Mouse (Mus musculus) gastrocnemius, postnatal 14 days (tissue): Measurements from ENCODE around the gene Rhag. TPM values are rescaled to one million over a fixed set of nuclear protein-coding genes. Genes with fewer than 3 reads are reported as not detected.
A peak's percentile ranks its signal among the peaks of the same experiment; 100 is the strongest.

Source experiments
- DNase-seq: peaks from one replicate; pipeline ENCODE4 v3.0.0; 2021; ENCODE audit warnings: mixed read lengths
- intact Hi-C: fragments of 180-260 bp; cut with DNase I; formaldehyde crosslinking; loops from one replicate; pipeline ENCODE4 v1.15.1; 2025; ENCODE audit warnings: low total_unique reads
- total RNA-seq, 2 experiments: library from RNA; stranded (reverse); gene quantifications; 2 replicates each; pipeline ENCODE4 v1.2.3; 2021

Gene Rhag
- total RNA-seq, 2 experiments from 2014 or later = not detected

DNA sequence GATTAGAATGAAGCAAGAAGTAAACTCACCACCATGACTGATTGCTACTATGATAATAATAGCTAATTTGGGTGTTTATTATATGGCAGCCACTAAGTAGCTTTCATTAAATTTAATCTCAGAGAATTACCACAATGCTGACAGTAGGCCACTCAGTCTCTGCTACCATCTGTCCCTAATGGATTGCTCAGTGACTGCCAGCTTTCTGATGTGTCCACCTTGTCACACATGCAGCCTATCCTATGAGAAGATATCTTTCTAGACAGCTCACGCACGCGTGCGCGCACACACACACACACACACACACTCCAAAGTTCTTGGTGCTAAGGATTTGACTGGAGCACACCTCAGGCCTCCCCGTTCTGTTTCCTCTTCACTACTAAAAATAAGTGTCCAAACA lies 61.7 kb downstream of the Rhag start:
- DNase-seq = no peak
- intact Hi-C loops = no loop called here

DNA sequence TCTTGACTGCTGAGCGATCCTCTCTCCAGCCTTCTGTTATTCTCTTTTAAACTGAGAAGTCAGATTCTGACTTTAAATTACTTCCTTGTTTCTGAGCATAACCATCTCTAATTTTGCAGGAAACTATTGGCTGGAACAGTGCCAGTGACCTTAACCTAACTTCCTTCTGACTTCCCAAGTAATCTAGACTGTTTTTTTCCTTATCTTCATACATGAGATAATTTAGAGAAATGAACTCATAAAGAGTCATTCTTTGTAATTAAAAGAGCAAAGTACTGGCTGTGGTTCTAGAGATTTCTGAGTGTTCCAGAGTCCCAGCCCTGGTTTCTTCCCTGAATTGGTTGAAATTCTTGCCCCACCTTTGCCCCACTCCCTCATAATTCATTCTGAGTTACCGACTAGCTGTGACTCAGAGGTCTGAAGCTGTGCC lies 62.7 kb downstream of the Rhag start:
- DNase-seq = no peak
- intact Hi-C loops = no loop called here

DNA sequence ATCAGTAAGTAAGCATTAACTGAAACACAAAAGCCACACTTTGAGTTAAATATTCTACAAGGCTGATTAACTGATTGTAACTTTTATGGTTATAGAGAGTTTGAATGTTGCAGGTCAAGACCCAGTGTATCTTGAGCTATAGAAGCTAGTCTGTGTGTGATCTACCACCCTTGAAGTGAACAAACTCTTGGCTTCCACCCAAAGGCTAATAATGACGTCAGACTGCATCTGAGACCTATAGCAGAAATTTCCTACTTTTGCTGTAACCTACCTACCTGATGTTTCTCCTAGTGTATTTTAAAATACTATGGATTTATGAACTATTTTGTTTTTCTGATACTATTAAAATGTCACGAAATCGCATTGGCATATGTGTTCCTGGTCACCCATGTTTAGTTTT lies 63.8 kb downstream of the Rhag start:
- intact Hi-C loops = no loop called here
- DNase-seq = no peak

DNA sequence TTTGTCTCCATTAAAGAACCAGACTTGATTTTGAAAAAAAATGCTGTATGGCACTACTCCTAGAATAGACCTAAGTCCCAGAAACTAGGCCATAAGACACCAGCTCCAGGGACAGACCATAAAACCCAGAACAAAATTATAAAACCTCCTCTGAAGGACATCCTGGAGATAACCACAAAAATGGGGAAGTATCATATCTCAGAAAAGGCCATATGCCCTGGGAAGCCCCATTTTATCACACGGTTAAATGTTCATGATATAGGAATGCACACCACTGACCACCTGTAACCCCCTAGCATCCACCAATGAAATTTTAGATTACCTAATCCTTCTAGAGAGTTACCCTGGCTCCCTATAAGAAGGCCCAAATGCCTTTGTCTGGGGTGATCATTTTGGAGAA lies 64.6 kb downstream of the Rhag start:
- no peak for DNase-seq
- intact Hi-C loops = no loop called here

DNA sequence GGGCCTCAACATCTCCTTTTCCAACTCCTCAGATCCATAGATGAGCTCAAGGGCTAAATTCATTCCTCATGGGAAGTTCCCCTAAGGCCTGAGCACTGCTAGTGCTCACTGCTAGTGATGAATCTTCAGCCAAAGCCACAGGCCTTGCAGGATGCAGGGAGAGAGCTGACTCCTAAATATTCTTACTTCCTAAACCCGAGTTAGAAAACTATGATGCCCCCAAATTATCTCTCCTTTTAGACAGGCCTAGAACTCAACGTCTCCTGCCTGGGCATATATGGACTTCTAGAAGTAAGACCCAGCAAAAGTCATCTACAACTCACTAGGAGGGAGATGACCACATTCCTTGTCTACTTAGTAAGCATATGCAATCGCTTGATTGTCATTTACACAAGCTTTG lies 66.8 kb downstream of the Rhag start:
- intact Hi-C loops = no loop called here
- DNase-seq = no peak

DNA sequence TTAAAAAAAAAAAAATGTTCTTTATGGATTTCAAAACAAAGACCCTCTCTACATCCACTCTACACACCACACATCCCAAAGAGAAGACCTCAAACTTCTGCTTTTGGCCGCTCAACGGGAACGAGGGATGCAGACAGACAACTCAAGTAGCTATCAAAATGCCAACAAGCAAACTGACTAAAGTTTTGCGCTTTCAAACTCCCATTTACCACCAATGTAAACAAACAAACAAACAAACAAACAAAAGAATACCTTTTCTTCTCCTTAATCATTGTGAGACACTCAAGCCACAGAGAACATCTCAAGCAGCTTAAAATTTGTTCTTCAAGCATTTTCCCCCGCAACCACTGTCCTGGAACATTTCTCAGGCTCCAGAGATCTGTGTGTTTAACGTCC lies 68.6 kb downstream of the Rhag start:
- intact Hi-C loops = no loop called here
- DNase-seq = no peak

DNA sequence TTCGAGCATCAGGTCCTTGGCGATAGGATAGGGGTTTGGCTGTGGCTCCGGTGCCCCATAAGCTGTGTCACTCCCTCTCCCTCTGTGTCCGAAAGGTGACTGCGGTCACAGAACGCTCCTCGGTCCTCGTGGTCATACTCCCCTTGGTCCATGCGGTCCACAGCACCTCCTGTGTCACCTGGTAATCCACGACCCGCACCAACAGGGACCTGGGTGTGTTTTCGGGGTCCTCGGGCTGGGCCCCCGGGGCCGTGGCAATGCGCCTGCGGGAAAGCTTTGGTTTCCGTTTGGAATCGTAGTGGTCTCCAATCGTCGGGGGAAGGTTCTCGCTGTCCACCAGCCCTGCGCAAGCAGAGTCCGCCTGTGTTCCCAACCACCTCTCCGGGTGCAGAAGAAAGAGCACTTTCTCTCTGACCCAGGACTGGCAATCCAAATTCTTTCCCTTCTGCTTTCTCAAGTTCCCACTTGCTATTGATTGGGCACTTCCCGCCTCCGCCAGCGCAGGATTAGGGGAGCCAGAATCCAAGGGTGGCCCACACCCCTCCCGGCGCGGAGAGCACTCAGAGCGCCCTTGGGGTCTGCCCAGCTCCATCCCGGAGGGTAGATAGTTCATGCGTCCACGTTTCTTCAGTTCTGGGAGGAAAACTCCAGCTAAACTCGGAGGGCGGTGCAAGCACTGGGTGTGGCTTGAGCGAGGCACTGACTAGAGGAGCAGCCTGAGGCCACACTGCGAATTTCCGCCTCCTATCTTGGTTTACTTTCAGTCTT lies 69.2 kb downstream of the Rhag start, which contains the start of gene 9130008F23Rik:
Gene 9130008F23Rik (minus strand): TSS at position 636 of the 768 bp plus-strand sequence.
- peak; percentile 36 for DNase-seq

DNA sequence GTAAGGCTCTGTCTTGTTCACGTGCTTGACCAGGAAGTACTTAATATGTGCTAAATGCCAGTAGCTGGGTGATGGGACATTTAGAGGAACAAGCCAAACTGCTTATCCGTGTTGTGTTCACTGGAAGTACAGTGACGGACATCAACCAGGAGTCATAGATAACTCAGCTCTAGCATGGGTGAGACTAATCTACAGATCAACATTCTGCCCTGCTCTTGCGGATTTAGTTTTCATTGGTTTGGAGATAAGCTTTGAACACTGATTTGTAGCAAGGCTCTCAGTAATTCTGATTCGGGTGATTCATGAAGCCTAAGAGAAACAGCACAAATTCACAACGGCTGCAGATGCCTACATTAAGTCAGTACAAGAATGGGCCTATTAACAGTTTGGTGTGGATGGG lies 71.2 kb downstream of the Rhag start:
- intact Hi-C loops = no loop called here
- no peak for DNase-seq

More for the DNA sequence above, 69.2 kb downstream of the Rhag start, which contains the start of gene 9130008F23Rik:
- intact Hi-C loops = no loop called here

DNA sequence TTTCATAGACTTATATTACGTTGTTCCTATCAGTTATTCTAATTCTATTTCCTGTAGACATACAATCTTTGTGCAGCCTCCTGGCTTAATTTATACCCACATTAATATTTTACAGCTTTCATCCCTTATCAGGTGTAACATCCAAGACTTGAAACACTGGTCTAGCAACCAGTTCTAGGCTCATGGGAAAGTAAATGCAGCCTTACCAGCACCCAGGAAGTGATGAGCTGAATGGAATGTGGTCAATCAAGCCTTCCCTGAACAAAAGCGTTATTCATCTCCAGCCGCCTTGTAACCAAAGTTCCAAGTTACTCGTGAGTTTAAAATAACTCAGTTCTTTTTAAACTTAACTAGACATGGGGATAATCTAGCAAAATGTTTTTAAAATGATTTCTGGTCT lies 74.2 kb downstream of the Rhag start:
- intact Hi-C loops = no loop called here

DNA sequence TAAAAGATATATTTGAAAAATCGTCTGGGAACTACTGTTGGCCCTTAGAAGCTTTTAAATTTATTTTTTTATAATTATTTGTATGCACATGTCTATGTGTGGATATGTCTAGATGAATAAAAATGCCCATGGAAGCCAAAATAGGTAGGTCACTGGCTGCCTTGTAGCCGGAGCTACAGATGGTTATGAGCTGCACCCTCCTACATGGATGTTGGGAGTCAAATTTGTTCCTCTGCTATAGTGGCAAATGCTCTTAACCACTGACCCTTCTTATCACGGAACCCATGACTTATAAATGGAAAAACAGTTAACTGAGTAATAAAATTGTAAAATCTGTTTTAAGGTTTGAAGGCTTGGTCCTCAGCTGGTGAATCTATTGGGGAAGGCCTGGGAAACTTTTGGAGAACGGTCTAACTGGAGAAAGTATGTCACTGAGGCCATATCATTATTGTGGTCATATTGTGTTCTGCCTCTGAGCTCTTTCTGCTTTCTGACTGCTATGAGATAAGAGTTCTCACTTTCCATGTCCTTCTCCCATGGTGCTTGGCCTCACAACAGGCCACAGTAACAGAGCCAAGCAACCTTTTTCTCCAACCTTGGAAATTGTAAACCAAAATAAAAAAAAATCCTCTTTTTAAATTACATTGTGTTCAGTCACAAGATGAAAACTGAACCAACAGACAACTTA lies 77.1 kb downstream of the Rhag start:
- intact Hi-C loops = no loop called here

More for the DNA sequence above, 74.2 kb downstream of the Rhag start:
- DNase-seq = no peak

More for the DNA sequence above, 77.1 kb downstream of the Rhag start:
- no peak for DNase-seq

Other genes starting within 250 kb of the Rhag start
- gene Esp6, start 249.6 kb upstream of the Rhag start, total RNA-seq = not detected
- not detected for gene Esp4, start 212.5 kb upstream of the Rhag start, total RNA-seq
- gene Esp3, start 179.1 kb upstream of the Rhag start, total RNA-seq = not detected
- not detected for gene Esp1, start 84.0 kb upstream of the Rhag start, total RNA-seq
- not detected for gene Crisp2, start 4.1 kb upstream of the Rhag start, total RNA-seq
- under 1 TPM; 0.08 to 0.31 TPM for gene 9130008F23Rik, start 69.4 kb downstream of the Rhag start, total RNA-seq
- gene Glyatl3, start 103.2 kb downstream of the Rhag start, total RNA-seq = not detected
- gene Mut, start 123.6 kb downstream of the Rhag start, total RNA-seq = 10 to 100 TPM; 51.1 to 54.8 TPM
- 1 to 10 TPM; 4.5 to 4.7 TPM for gene Cenpq, start 123.9 kb downstream of the Rhag start, total RNA-seq